Mouse (Mus musculus): Measurements from ENCODE around the gene Myo1a. TPM values are rescaled to one million over a fixed set of nuclear protein-coding genes. Genes with fewer than 3 reads are reported as not detected.
A peak's percentile ranks its signal among the peaks of the same experiment; 100 is the strongest.

The Myo1a gene
- polyA plus RNA-seq, 1 experiment from 2014 or later, result 33.8 TPM

- 70% methylated on average over 4 of the region's 4 CpGs for WGBS
- H3K27ac ChIP-seq, result no peak overlapping the region
Measured at GRCm38 (mm10) chr10:127736916-127737315, 31.9 kb downstream of the Myo1a start.

DNA sequence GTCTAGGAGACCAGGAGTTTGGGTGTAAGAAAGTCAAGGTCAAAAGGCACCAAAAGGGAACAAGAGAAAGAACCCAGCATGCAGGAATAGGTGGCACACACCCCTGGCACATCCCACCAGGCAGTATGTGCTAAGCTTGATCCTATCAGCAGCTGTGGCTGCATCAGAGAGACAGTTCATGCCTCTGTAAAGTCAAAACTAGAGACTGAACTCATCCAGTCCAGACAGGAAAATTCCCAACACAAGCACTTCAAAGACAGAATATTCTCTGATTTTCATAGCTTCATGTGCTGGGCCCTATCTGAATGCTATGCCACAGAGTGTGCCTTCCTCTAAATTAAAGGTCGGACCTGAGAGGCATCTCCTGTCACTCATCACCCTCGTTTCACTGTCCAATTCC lies 32.6 kb downstream of the Myo1a start:
- no peaks in the 10 kb centered on the region for H3K9me3 ChIP-seq
- no peak overlapping the region for H3K27ac ChIP-seq
- 44% methylated on average over 2 of the region's 2 CpGs for WGBS
- 0 out of 2 replicates have a peak, but pooled peaks cover 5% of the 10 kb centered on the region for H3K4me1 ChIP-seq (replicated peaks)
- no peak overlapping the region for H3K4me2 ChIP-seq (replicated peaks)
- peaks cover 13% of the 10 kb centered on the region for H3K36me3 ChIP-seq
- H3K27me3 ChIP-seq (replicated peaks), result no peaks in the 10 kb centered on the region
- H3K4me3 ChIP-seq (replicated peaks), result no peak overlapping the region
- H3K9ac ChIP-seq, result no peak overlapping the region
- no peak for ATAC-seq

More at GRCm38 (mm10) chr10:127736916-127737315, 31.9 kb downstream of the Myo1a start:
- no peak for ATAC-seq
- H3K36me3 ChIP-seq, result peaks cover 6% of the 10 kb centered on the region
- H3K9ac ChIP-seq, result no peak overlapping the region
- H3K9me3 ChIP-seq, result no peaks in the 10 kb centered on the region
- 0 out of 2 replicates have a peak, but pooled peaks cover 5% of the 10 kb centered on the region for H3K4me1 ChIP-seq (replicated peaks)
- H3K27me3 ChIP-seq (replicated peaks), result no peaks in the 10 kb centered on the region
- no peak overlapping the region for H3K4me2 ChIP-seq (replicated peaks)
- H3K4me3 ChIP-seq (replicated peaks), result no peak overlapping the region

GRCm38 (mm10) chr10:127738151-127738882 lies 33.3 kb downstream of the Myo1a start:
- ATAC-seq, result peak; percentile 75
- peaks cover 20% of the 10 kb centered on the region for H3K36me3 ChIP-seq
- H3K27me3 ChIP-seq (replicated peaks), result no peaks in the 10 kb centered on the region
- H3K9me3 ChIP-seq, result no peaks in the 10 kb centered on the region
- peak overlapping the region; percentile 85 for H3K27ac ChIP-seq
- no peak overlapping the region for H3K4me3 ChIP-seq (replicated peaks)
- H3K9ac ChIP-seq, result no peak overlapping the region
- H3K4me2 ChIP-seq (replicated peaks), result peak overlapping the region; percentile 70
- 0 out of 2 replicates have a peak, but pooled peaks cover 5% of the 10 kb centered on the region for H3K4me1 ChIP-seq (replicated peaks)
- WGBS, result 32% methylated on average over 13 of the region's 13 CpGs

DNA sequence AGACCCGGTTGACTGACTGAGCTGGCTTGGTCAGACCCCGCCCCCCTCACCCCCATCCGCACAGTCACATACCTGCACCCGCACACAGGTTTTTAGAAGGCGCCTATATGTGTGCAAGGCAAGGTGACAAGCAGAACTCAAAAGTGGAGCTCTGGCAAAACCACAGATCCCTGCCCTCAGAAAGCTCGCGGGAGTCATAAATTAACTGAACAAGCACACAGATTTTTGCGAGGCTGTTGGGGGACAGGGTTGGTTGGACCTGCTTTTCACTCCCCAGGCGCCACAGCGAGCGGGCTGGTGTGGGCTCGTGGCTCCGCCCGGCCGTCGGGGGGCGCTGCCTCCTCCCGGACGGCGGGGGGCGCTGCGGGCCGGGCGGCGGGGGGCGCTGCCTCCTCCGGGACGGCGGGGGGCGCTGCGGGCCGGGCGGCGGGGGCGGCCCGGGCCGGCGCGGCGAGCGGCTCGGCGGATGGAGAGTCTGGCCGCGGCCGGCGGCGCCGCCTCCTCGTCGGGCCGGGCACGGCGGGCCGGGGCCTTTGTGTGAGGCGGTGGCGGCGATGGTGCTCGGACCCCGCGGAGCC lies 34.2 kb downstream of the Myo1a start, which contains the start of gene Zbtb39:
Zbtb39 (plus strand) TSS at position 456 of the 578 bp plus-strand sequence.
- Histone ChIP-seq H3K4me2 (replicated peaks) (peak within 1 kb of the TSS; percentile 70), H3K4me3 (replicated peaks) (peak within 1 kb of the TSS; percentile 98), H3K9me3 (no peaks in the 10 kb centered on the region), H3K9ac (peak within 1 kb of the TSS; percentile 97), H3K4me1 (replicated peaks) (0 out of 2 replicates have a peak, but pooled peaks cover 5% of the 10 kb centered on the region), H3K27ac (peak within 1 kb of the TSS; percentile 85), H3K36me3 (peaks cover 29% of the 10 kb centered on the region), H3K27me3 (replicated peaks) (no peaks in the 10 kb centered on the region)
- peak; percentile 78 for ATAC-seq
- under 1% methylated on average over 40 of the region's 61 CpGs for WGBS

DNA sequence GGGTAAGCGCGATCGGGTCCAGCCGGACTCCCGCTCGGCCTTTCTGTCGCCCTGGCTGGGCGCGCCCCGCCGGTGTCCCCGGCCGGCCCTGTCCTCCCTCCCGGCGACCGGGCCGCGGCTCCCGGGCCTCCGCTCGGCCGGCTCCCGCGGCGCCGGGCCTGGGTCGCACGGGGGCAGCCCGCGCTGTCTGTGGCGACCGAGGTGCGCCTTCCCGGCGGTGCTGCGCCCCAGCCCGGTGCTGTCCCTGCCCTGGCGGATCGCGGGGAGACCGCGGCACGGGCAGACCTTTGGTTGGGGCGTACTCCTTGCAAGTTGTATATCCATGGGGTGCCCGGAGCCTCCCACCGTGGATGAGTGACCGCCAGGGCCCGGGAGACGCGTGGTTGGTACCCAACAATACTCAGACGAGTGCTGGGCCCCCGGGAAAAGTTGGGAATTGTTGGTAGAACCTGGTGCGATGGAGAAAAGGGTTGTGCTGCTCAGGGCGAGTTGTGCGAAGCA lies 34.7 kb downstream of the Myo1a start:
- H3K4me2 ChIP-seq (replicated peaks), result peak overlapping the region; percentile 70
- WGBS, result under 1% methylated on average over 51 of the region's 55 CpGs
- H3K27ac ChIP-seq, result peak overlapping the region; percentile 85
- H3K9ac ChIP-seq, result peak overlapping the region; percentile 97
- ATAC-seq, result peak; percentile 57
- H3K4me1 ChIP-seq (replicated peaks), result 0 out of 2 replicates have a peak, but pooled peaks cover 5% of the 10 kb centered on the region
- peaks cover 34% of the 10 kb centered on the region for H3K36me3 ChIP-seq
- no peaks in the 10 kb centered on the region for H3K9me3 ChIP-seq
- H3K4me3 ChIP-seq (replicated peaks), result peak overlapping the region; percentile 98
- H3K27me3 ChIP-seq (replicated peaks), result no peaks in the 10 kb centered on the region

GRCm38 (mm10) chr10:127744661-127745060 lies 39.7 kb downstream of the Myo1a start:
- no peaks in the 10 kb centered on the region for H3K27me3 ChIP-seq (replicated peaks)
- no peak overlapping the region for H3K4me3 ChIP-seq (replicated peaks)
- H3K9ac ChIP-seq, result no peak overlapping the region
- H3K27ac ChIP-seq, result no peak overlapping the region
- H3K9me3 ChIP-seq, result no peaks in the 10 kb centered on the region
- no peak overlapping the region for H3K4me2 ChIP-seq (replicated peaks)
- peaks cover 49% of the 10 kb centered on the region for H3K36me3 ChIP-seq
- H3K4me1 ChIP-seq (replicated peaks), result peaks cover 14% of the 10 kb centered on the region
- ATAC-seq, result no peak
- 65% methylated on average over 5 of the region's 5 CpGs for WGBS

DNA sequence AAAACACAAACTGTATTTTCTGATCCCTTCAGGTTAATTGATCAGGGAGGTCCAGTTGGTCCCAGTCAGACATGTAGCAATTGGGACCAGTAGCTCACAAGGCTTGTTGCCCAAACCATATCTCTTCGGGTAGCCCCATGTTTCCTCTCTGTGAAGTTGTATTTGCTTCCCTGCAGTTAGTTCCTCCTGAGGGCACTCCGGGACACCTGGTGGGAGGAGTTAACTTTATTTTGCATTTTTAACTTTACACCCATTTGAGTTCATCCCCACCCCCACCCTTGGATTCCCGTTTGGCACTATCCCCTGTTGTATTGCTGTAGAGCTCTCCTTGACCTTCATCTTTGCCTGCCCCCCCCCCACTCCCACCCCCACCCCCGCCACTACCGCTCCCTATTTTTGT lies 40.9 kb downstream of the Myo1a start:
- 72% methylated on average over 5 of the region's 5 CpGs for WGBS
- Histone ChIP-seq H3K4me1 (replicated peaks) (peaks cover 9% of the 10 kb centered on the region), H3K27ac (no peak overlapping the region)

GRCm38 (mm10) chr10:127747254-127747653 lies 42.3 kb downstream of the Myo1a start:
- 90% methylated on average over 8 of the region's 8 CpGs for WGBS
- Histone ChIP-seq H3K36me3 (peaks cover 39% of the 10 kb centered on the region), H3K4me1 (replicated peaks) (peaks cover 9% of the 10 kb centered on the region), H3K27ac (no peak overlapping the region), H3K9me3 (no peaks in the 10 kb centered on the region), H3K27me3 (replicated peaks) (no peaks in the 10 kb centered on the region), H3K4me2 (replicated peaks) (no peak overlapping the region), H3K9ac (no peak overlapping the region), H3K4me3 (replicated peaks) (no peak overlapping the region)
- no peak for ATAC-seq

More for the DNA sequence above, 40.9 kb downstream of the Myo1a start:
- Histone ChIP-seq H3K9ac (no peak overlapping the region), H3K36me3 (peaks cover 49% of the 10 kb centered on the region), H3K4me3 (replicated peaks) (no peak overlapping the region), H3K4me2 (replicated peaks) (no peak overlapping the region), H3K27me3 (replicated peaks) (no peaks in the 10 kb centered on the region), H3K9me3 (no peaks in the 10 kb centered on the region)
- ATAC-seq, result no peak

- Histone ChIP-seq H3K4me2 (replicated peaks) (peak overlapping the region; percentile 30), H3K27ac (no peak overlapping the region), H3K4me1 (replicated peaks) (peaks cover 9% of the 10 kb centered on the region), H3K4me3 (replicated peaks) (no peak overlapping the region), H3K27me3 (replicated peaks) (no peaks in the 10 kb centered on the region), H3K36me3 (peaks cover 22% of the 10 kb centered on the region), H3K9me3 (no peaks in the 10 kb centered on the region), H3K9ac (no peak overlapping the region)
- WGBS, result 9% methylated on average over 8 of the region's 8 CpGs
- ATAC-seq, result peak; percentile 45; the same call in 1 of the 2 replicates
Measured at GRCm38 (mm10) chr10:127748847-127749612, 44.1 kb downstream of the Myo1a start.

GRCm38 (mm10) chr10:127750136-127750777 lies 45.3 kb downstream of the Myo1a start:
- peaks cover 11% of the 10 kb centered on the region; the same call in 1 of the 2 replicates for H3K36me3 ChIP-seq
- no peaks in the 10 kb centered on the region for H3K9me3 ChIP-seq
- WGBS, result 55% methylated on average over 24 of the region's 24 CpGs
- H3K27ac ChIP-seq, result no peak overlapping the region
- H3K4me1 ChIP-seq (replicated peaks), result peaks cover 9% of the 10 kb centered on the region
- no peak for ATAC-seq
- H3K4me3 ChIP-seq (replicated peaks), result 0 out of 2 replicates have a peak overlapping the region, but pooled peaks have one; percentile 4
- H3K9ac ChIP-seq, result no peak overlapping the region
- H3K4me2 ChIP-seq (replicated peaks), result peak overlapping the region; percentile 43
- H3K27me3 ChIP-seq (replicated peaks), result no peaks in the 10 kb centered on the region

DNA sequence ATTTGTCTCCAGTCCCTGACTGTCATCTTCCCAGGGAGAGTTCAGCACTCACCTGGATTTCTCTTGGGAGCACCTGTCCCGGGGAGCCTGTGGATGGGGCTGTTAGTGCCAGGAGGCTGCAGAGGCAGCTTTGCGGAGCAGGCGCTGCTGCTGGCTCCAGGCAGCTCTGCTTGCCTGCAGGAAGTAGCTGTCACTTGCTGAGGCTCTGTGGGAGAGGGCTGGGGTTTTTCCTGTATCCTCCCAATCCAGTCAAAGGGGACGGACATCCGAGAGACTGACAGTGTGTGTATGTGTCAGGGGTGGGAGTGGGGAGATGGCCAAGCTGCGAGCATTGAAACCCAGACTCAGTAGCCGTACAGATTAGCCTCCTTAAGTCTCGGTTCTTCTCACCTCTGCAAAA lies 46.6 kb downstream of the Myo1a start, which contains the start of gene Gpr182:
Gpr182 (minus strand) TSS at position 185 of the 400 bp plus-strand sequence.
- Histone ChIP-seq H3K9me3 (no peaks in the 10 kb centered on the region), H3K36me3 (peaks cover 3% of the 10 kb centered on the region; the same call in 1 of the 2 replicates), H3K4me1 (replicated peaks) (peaks cover 16% of the 10 kb centered on the region), H3K27ac (no peak within 1 kb of the TSS), H3K4me2 (replicated peaks) (no peak within 1 kb of the TSS), H3K27me3 (replicated peaks) (no peaks in the 10 kb centered on the region), H3K9ac (no peak within 1 kb of the TSS), H3K4me3 (replicated peaks) (no peak within 1 kb of the TSS)
- ATAC-seq, result no peak
- WGBS, result 38% methylated on average over 8 of the region's 8 CpGs
